Comparison of ENCODE assay signal across 29 mouse cellular contexts in the genomic region with DNA sequence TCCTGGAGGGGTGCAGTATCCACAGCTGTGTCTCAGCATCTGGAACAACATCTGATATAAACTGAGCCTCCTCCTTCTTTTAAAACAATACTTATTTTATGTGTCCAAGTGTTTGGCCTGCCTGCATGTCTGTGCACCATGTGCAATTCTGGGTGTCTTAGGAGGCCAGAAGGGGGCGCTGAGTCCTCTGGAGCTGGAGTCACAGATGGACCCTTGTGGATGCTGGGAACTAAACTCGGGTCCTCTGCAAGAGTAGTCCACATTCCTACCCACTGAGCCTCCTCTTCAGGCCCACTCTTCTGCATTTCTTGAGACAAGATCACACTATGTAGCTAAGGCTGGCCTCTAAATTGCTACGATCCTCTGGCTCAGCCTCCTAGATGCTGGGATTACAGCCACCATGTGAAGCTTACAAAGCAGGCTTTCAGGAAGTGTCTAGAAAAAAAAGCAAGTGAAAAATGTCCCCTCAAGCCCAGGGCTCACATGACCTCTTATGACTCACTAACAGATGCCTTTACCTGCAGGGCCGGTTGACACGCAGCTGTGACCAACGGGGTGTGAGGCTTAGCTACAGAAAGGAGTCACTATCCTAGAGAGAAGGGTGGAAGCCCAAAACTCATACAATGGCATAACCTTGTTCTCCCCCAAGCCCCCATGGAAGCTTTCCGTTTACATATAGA. TPM values are rescaled to one million over a fixed set of nuclear protein-coding genes. Genes with fewer than 3 reads are reported as not detected.
DNase-seq lines count a peak whose midpoint lies in the region; ATAC-seq and TF ChIP-seq lines count a peak whose summit lies in the region.
"Had no signal": no experiment of that assay in that cellular context is flagged by ENCODE, and none has a peak within 500 bp of the region (broad histone marks: within the 10 kb centered on the region; RNA-seq: fewer than 3 reads in every experiment).

No protein-coding gene starts in this region.

- intact Hi-C loops in heart, postnatal 14 days (cut with DNase I), result no loop called here

- peak; percentile 52 for TF ChIP-seq CTCF in liver, embryonic 14.5 days (IDR thresholded peaks at IDR 0.05; ENCODE audit: low read depth)

- no peak overlapping the region for H3K27ac ChIP-seq in liver, embryonic 14.5 days
- H3K27ac ChIP-seq in liver, embryonic 11.5 days (ENCODE audit: low read depth, low read length), result no peak overlapping the region
- H3K27ac ChIP-seq: forebrain, embryonic 15.5 days; hindbrain, postnatal 0 days; limb, embryonic 12.5 days; liver, embryonic 15.5 days had no signal

- H3K4me3 ChIP-seq in liver, embryonic 14.5 days (ENCODE audit: insufficient read depth in 1 of 2, low read depth in 2 of 2, low read length in 2 of 2), result no peak overlapping the region
- no peak overlapping the region for H3K4me3 ChIP-seq in liver, embryonic 11.5 days (ENCODE audit: low read depth, low read length)
- H3K4me3 ChIP-seq: forebrain, embryonic 15.5 days; limb, embryonic 12.5 days; liver, embryonic 15.5 days had no signal

- H3K27me3 ChIP-seq in liver, embryonic 14.5 days (ENCODE audit: control insufficient read depth, insufficient read depth, low read length), result no peaks in the 10 kb centered on the region
- H3K27me3 ChIP-seq in liver, embryonic 11.5 days (replicated peaks; ENCODE audit: control insufficient read depth, insufficient read depth, low read length), result no peaks in the 10 kb centered on the region
- H3K27me3 ChIP-seq: forebrain, embryonic 15.5 days; limb, embryonic 12.5 days; liver, embryonic 15.5 days had no signal

- 71% methylated on average over 7 of the region's 7 CpGs for WGBS in liver, embryonic 14.5 days (ENCODE audit: insufficient replicate concordance)
- 81% methylated on average over 7 of the region's 7 CpGs for WGBS in liver, embryonic 11.5 days

- H3K4me1 ChIP-seq in liver, embryonic 14.5 days (replicated peaks; ENCODE audit: control insufficient read depth in 2 of 2, insufficient read depth in 2 of 2, low read length in 1 of 2), result no peaks in the 10 kb centered on the region; a peak in 1 of 4 replicates
- no peaks in the 10 kb centered on the region for H3K4me1 ChIP-seq in liver, embryonic 11.5 days (replicated peaks; ENCODE audit: control insufficient read depth, insufficient read depth, low read length)
- H3K4me1 ChIP-seq: forebrain, embryonic 15.5 days had no signal

- ATAC-seq in liver, embryonic 14.5 days (ENCODE audit: insufficient read depth), result no peak
- ATAC-seq in liver, embryonic 11.5 days (replicated peaks; ENCODE audit: low FRiP score), result no peak
- ATAC-seq: activated CD4-positive, CD25-positive, alpha-beta regulatory T cell, adult 4 months; forebrain, embryonic 15.5 days; hindbrain, postnatal 0 days had no signal

- no peak overlapping the region for H3K9ac ChIP-seq in liver, embryonic 14.5 days (replicated peaks)
- no peak overlapping the region for H3K9ac ChIP-seq in liver, embryonic 11.5 days (ENCODE audit: low read depth, low read length)
- H3K9ac ChIP-seq: forebrain, embryonic 15.5 days; limb, embryonic 12.5 days; liver, embryonic 15.5 days had no signal

- no peaks in the 10 kb centered on the region for H3K9me3 ChIP-seq in liver, embryonic 14.5 days (ENCODE audit: control insufficient read depth, low read length)
- no peaks in the 10 kb centered on the region for H3K9me3 ChIP-seq in liver, embryonic 11.5 days (ENCODE audit: control insufficient read depth, low read length)
- H3K9me3 ChIP-seq: forebrain, embryonic 15.5 days; limb, embryonic 12.5 days; liver, embryonic 15.5 days had no signal

- H3K4me2 ChIP-seq in liver, embryonic 14.5 days (ENCODE audit: low read depth), result no peak overlapping the region
- no peak overlapping the region for H3K4me2 ChIP-seq in liver, embryonic 11.5 days
- H3K4me2 ChIP-seq: forebrain, embryonic 15.5 days; limb, embryonic 12.5 days; liver, embryonic 15.5 days had no signal

- no peak for DNase-seq in liver, embryonic 14.5 days (ENCODE audit: low read depth in 3 of 3, low spot score in 3 of 3)
- no peak for DNase-seq in liver, embryonic 11.5 days (ENCODE audit: low spot score)
- peak; percentile 25 for DNase-seq in urinary bladder, postnatal 25 days (ENCODE audit: low spot score)
- DNase-seq in urinary bladder, postnatal 10 days (ENCODE audit: low spot score), result no peak
- DNase-seq in ZHBTc4 (ENCODE audit: low read depth, low spot score), result peak; percentile 54
- no peak for DNase-seq in heart, postnatal 14 days
- no peak for DNase-seq in yolk sac, embryonic 10.5 days (ENCODE audit: low spot score)
- DNase-seq: adrenal gland, postnatal 14 days; cerebellum, adult 11 months; cerebellum, postnatal 14 days; embryo, embryonic 11 days; gastrocnemius, postnatal 14 days; heart, adult 18-20 months; kidney, adult 9 months; kidney, postnatal 4 days; right cerebral cortex, adult 18-20 months; thymus, postnatal 36 days had no signal

- no peak for TF ChIP-seq EP300 in liver, embryonic 14.5 days (IDR thresholded peaks at IDR 0.05; ENCODE audit: low read depth)

- H3K36me3 ChIP-seq in liver, embryonic 14.5 days (replicated peaks; ENCODE audit: control insufficient read depth, insufficient read depth, low read depth), result no peaks in the 10 kb centered on the region
- no peaks in the 10 kb centered on the region; the same call in 1 of the 2 replicates for H3K36me3 ChIP-seq in liver, embryonic 11.5 days (ENCODE audit: control insufficient read depth, insufficient read depth, low read length)
- H3K36me3 ChIP-seq: forebrain, embryonic 15.5 days; liver, embryonic 15.5 days had no signal

RNA-seq across cellular contexts. Expression of gene Sbsn, which starts 3.6 kb away (rescaled TPM):
- 0.12 and 0.37 TPM in 2 replicates for polyA plus RNA-seq in liver, embryonic 14.5 days (2012; rRNA removed)
- not detected in 2 replicates for polyA plus RNA-seq in liver, embryonic 14.5 days (2014; fragmentation: Nextera tagmentation; extraction: Ambion mirVana)
- 0.07 and 0.21 TPM in 2 replicates for polyA plus RNA-seq in liver, embryonic 11.5 days (2014; fragmentation: Nextera tagmentation; extraction: Ambion mirVana)
- 1 to 10 TPM; 4.3 to 5.5 TPM for total RNA-seq in heart, postnatal 14 days (2021)
- total RNA-seq: monocyte, adult 5-6 weeks had no signal

RNA-seq across cellular contexts. Expression of gene Gapdhs, which starts 4.2 kb away (rescaled TPM):
- polyA plus RNA-seq in liver, embryonic 14.5 days (2012; rRNA removed), result not detected in 2 replicates
- polyA plus RNA-seq in liver, embryonic 14.5 days (2014; fragmentation: Nextera tagmentation; extraction: Ambion mirVana), result not detected in 2 replicates
- 0.31 and 0.44 TPM in 2 replicates for polyA plus RNA-seq in liver, embryonic 11.5 days (2014; fragmentation: Nextera tagmentation; extraction: Ambion mirVana)
- not detected for total RNA-seq in heart, postnatal 14 days (2021)
- total RNA-seq: adrenal gland, postnatal 14 days; gastrocnemius, postnatal 14 days; heart, adult 18-20 months; hematopoietic stem cell, adult 5-6 weeks; hindbrain, postnatal 0 days; layer of hippocampus, postnatal 25 days; left cerebral cortex, postnatal 10 days; megakaryocyte-erythroid progenitor cell, adult 5-6 weeks had no signal
- polyA plus RNA-seq: activated CD4-positive, CD25-positive, alpha-beta regulatory T cell, adult 4 months; C2C12; liver, embryonic 15.5 days had no signal

RNA-seq across cellular contexts. Expression of gene Dmkn, which starts 15.9 kb away (rescaled TPM):
- polyA plus RNA-seq in liver, embryonic 14.5 days (2012; rRNA removed), result 0.23 and 0.26 TPM in 2 replicates
- polyA plus RNA-seq in liver, embryonic 14.5 days (2014; fragmentation: Nextera tagmentation; extraction: Ambion mirVana), result 0.20 TPM in 1 of 2 replicates, not detected in the other
- polyA plus RNA-seq in liver, embryonic 11.5 days (2014; fragmentation: Nextera tagmentation; extraction: Ambion mirVana), result not detected in 2 replicates
- total RNA-seq in heart, postnatal 14 days (2021), result 1 to 10 TPM; 4.8 to 7.0 TPM
- total RNA-seq: hematopoietic stem cell, adult 5-6 weeks; megakaryocyte-erythroid progenitor cell, adult 5-6 weeks; monocyte, adult 5-6 weeks had no signal
- polyA plus RNA-seq: C2C12; limb, embryonic 12.5 days; neural tube, embryonic 11.5 days had no signal

RNA-seq across cellular contexts. Expression of gene Tmem147, which starts 18.3 kb away (rescaled TPM):
- polyA plus RNA-seq in liver, embryonic 14.5 days (2012; rRNA removed), result 63.3 and 64.4 TPM in 2 replicates
- 110 and 117 TPM in 2 replicates for polyA plus RNA-seq in liver, embryonic 14.5 days (2014; fragmentation: Nextera tagmentation; extraction: Ambion mirVana)
- 168 and 181 TPM in 2 replicates for polyA plus RNA-seq in liver, embryonic 11.5 days (2014; fragmentation: Nextera tagmentation; extraction: Ambion mirVana)
- 100 to 1,000 TPM; 238 to 243 TPM for total RNA-seq in heart, postnatal 14 days (2021)

RNA-seq across cellular contexts. Expression of gene Atp4a, which starts 35.7 kb away (rescaled TPM):
- polyA plus RNA-seq in liver, embryonic 14.5 days (2012; rRNA removed), result 0.97 and 1.6 TPM in 2 replicates
- 0.43 and 2.1 TPM in 2 replicates for polyA plus RNA-seq in liver, embryonic 14.5 days (2014; fragmentation: Nextera tagmentation; extraction: Ambion mirVana)
- polyA plus RNA-seq in liver, embryonic 11.5 days (2014; fragmentation: Nextera tagmentation; extraction: Ambion mirVana), result 1.5 and 1.9 TPM in 2 replicates
- total RNA-seq in heart, postnatal 14 days (2021), result under 1 TPM in 1 of 2 experiments, not detected in 1; 0.15 TPM
- total RNA-seq: hematopoietic stem cell, adult 5-6 weeks; monocyte, adult 5-6 weeks had no signal
- polyA plus RNA-seq: activated CD4-positive, CD25-positive, alpha-beta regulatory T cell, adult 4 months; C2C12 had no signal

Comparison
In these comparisons a context has a peak if more than half of its experiments do, and no peak if none do; other contexts are left out.
1. DNase-seq: peak in urinary bladder, postnatal 25 days (single experiment) and ZHBTc4 (single experiment); none in liver, embryonic 14.5 days (0 of 3), liver, embryonic 11.5 days (single experiment), urinary bladder, postnatal 10 days (single experiment), heart, postnatal 14 days (0 of 2) and yolk sac, embryonic 10.5 days (single experiment).